Mouse (Mus musculus) hematopoietic stem cell, adult 5-6 weeks (primary cell): ENCODE data around the gene Gm21725. TPM values are rescaled to one million over a fixed set of nuclear protein-coding genes. Genes with fewer than 3 reads are reported as not detected.
"Not testable (repeated sequence)": the region's sequence is repeated elsewhere in the genome, so short reads cannot be mapped to it uniquely, and the experiment has no call there.

Experiments used
- ATAC-seq, 2 experiments: fragments of 125-278 bp in 1 of 2; replicated peaks in 1 of 2; 2 replicates each; pipeline ENCODE4 v1.8.0; 2016 to 2017; ENCODE audit warnings: inconsistent platforms in 2 of 2, mild to moderate bottlenecking in 2 of 2, moderate number of reproducible peaks in 2 of 2, low read depth in 1 of 2, moderate TSS enrichment in 1 of 2; ENCODE audit not compliant: low FRiP score in 2 of 2, poor library complexity in 2 of 2, severe bottlenecking in 2 of 2, insufficient read depth in 1 of 2, low TSS enrichment in 1 of 2
- total RNA-seq: library from RNA; stranded (forward); fragments of 172-1452, 232-1000 nt; gene quantifications from 2 replicates; pipeline ENCODE4 v1.2.3, GENCODE M21; 2017

Gene Gm21725
- not detected in 2 replicates for total RNA-seq

DNA sequence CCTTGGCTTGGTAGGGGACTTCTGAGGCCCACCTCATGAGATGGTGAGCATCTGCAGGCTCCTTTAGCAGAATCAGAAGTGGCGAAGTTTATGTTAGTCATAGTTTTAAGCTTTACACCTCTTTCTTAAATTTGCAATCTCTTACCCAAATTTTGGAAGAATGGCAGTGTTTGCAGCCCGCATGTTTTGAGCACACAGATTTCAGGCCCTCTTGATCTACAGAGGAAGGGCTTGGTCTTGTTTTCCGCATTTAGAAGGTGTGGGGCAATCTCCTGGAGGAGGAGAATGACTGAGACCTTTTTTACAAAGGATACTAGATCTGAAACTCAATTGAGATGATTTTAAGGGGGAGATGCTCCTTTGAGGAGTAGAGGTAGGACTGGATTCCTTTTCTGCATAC is at the start of gene Gm21725:
Gene Gm21725, minus strand, starts transcription at position 101 of the 400 bp plus-strand sequence.
- ATAC-seq, result not testable (repeated sequence)

Other genes with a start within 250 kb of the Gm21725 start
- not detected in 2 replicates for gene Gm21891, start 215.6 kb downstream of the Gm21725 start, total RNA-seq
- not detected in 2 replicates for gene Gm21425, start 187.1 kb downstream of the Gm21725 start, total RNA-seq
- gene Gm21828, start 125.1 kb downstream of the Gm21725 start, total RNA-seq, result not detected in 2 replicates
- not detected in 2 replicates for gene Gm21440, start 96.7 kb downstream of the Gm21725 start, total RNA-seq
- not detected in 2 replicates for gene Gm21454, start 96.6 kb downstream of the Gm21725 start, total RNA-seq
- not detected in 2 replicates for gene Gm21866, start 116.5 kb upstream of the Gm21725 start, total RNA-seq
- not detected in 2 replicates for gene Gm20773, start 145.0 kb upstream of the Gm21725 start, total RNA-seq